Mouse (Mus musculus) stomach, postnatal 0 days (tissue): ENCODE measurements around the gene Gstt1.

Experiments
- CTCF ChIP-seq: IDR thresholded peaks from 2 replicates; pipeline ENCODE4 v1.5.1; 2016; ENCODE audit warnings: antibody characterized with exemption, low read depth, mild to moderate bottlenecking, moderate library complexity
- EP300 ChIP-seq: optimal IDR thresholded peaks from 2 replicates; pipeline ENCODE3; 2016; ENCODE audit warnings: antibody characterized with exemption

GRCm38 (mm10) chr10:75776562-75776961 lies 21.8 kb downstream of the Gstt1 start:
- TF ChIP-seq CTCF (no peak), EP300 (no peak)
